Mouse (Mus musculus) spleen, adult 18-20 months (tissue): ENCODE data around the gene Hivep1.

Source experiments
- DNase-seq, 2 experiments: peaks; one replicate each; pipeline ENCODE4 v3.0.0; 2022; ENCODE audit warnings: mixed read lengths in 2 of 2

Hivep1 gene

GRCm38 (mm10) chr13:42113601-42114000 lies 61.8 kb downstream of the Hivep1 start:
- no peak for DNase-seq

- DNase-seq: no peak
Observed at GRCm38 (mm10) chr13:42116301-42116700, 64.5 kb downstream of the Hivep1 start.

- DNase-seq: no peak
Observed at GRCm38 (mm10) chr13:42119062-42119461, 67.2 kb downstream of the Hivep1 start.

- no peak for DNase-seq
Observed at GRCm38 (mm10) chr13:42121106-42121776, 69.4 kb downstream of the Hivep1 start.

- DNase-seq: no peak
Observed at GRCm38 (mm10) chr13:42121777-42122682, 70.2 kb downstream of the Hivep1 start.

- peak in 1 of 2 experiments; percentile 16 for DNase-seq
Observed at GRCm38 (mm10) chr13:42144627-42145026, 92.8 kb downstream of the Hivep1 start.

- no peak for DNase-seq
Observed at GRCm38 (mm10) chr13:42149328-42150071, 97.7 kb downstream of the Hivep1 start.

GRCm38 (mm10) chr13:42150072-42150450 lies 98.2 kb downstream of the Hivep1 start:
- no peak for DNase-seq

- no peak for DNase-seq
Observed at GRCm38 (mm10) chr13:42150462-42151127, 98.8 kb downstream of the Hivep1 start.

GRCm38 (mm10) chr13:42158259-42158658 lies 106.4 kb downstream of the Hivep1 start:
- DNase-seq: no peak

GRCm38 (mm10) chr13:42159416-42160185 lies 107.8 kb downstream of the Hivep1 start:
- DNase-seq: no peak

- DNase-seq: no peak
Observed at GRCm38 (mm10) chr13:42170802-42171201, 119.0 kb downstream of the Hivep1 start.

- no peak for DNase-seq
Observed at GRCm38 (mm10) chr13:42174827-42175420, 123.1 kb downstream of the Hivep1 start.

- no peak for DNase-seq
Observed at GRCm38 (mm10) chr13:42182635-42183034, 130.8 kb downstream of the Hivep1 start.

GRCm38 (mm10) chr13:42184131-42184530 lies 132.3 kb downstream of the Hivep1 start:
- no peak for DNase-seq

GRCm38 (mm10) chr13:42193016-42193415 lies 141.2 kb downstream of the Hivep1 start:
- no peak for DNase-seq

GRCm38 (mm10) chr13:42195671-42196070 lies 143.8 kb downstream of the Hivep1 start:
- no peak for DNase-seq

- DNase-seq: no peak
Observed at GRCm38 (mm10) chr13:42197656-42198055, 145.8 kb downstream of the Hivep1 start.

- no peak for DNase-seq
Observed at GRCm38 (mm10) chr13:42213556-42213955, 161.7 kb downstream of the Hivep1 start.

- no peak for DNase-seq
Observed at GRCm38 (mm10) chr13:42222401-42222800, 170.6 kb downstream of the Hivep1 start.

- DNase-seq: no peak
Observed at GRCm38 (mm10) chr13:42228849-42229248, 177.0 kb downstream of the Hivep1 start.
